Mouse (Mus musculus) heart, adult 2 months (tissue): ENCODE data around the gene Btnl1. TPM values are rescaled to one million over a fixed set of nuclear protein-coding genes. Genes with fewer than 3 reads are reported as not detected.
A peak's percentile ranks its signal among the peaks of the same experiment; 100 is the strongest.

ENCODE experiments used
- DNase-seq, 2 experiments: peaks; one replicate each; pipeline ENCODE4 v3.0.0; 2021
- H3K27ac ChIP-seq: fragments of 200-600 bp; 2 replicates; pipeline ENCODE4 v1.8.1; 2022
- H3K27me3 ChIP-seq: fragments of 200-500 bp; 2 replicates; pipeline ENCODE4 v1.6.1; 2012; ENCODE audit warnings: mild to moderate bottlenecking, low read length, inconsistent platforms, mixed read lengths; ENCODE audit not compliant: control insufficient read depth, insufficient read depth
- H3K36me3 ChIP-seq: fragments of 200-500 bp; 2 replicates; pipeline ENCODE4 v1.6.1; 2012; ENCODE audit warnings: low read length, inconsistent platforms; ENCODE audit not compliant: control insufficient read depth, insufficient read depth
- H3K4me1 ChIP-seq: fragments of 200-500 bp; 2 replicates; pipeline ENCODE4 v1.6.1; 2011; ENCODE audit warnings: low read length; ENCODE audit not compliant: control insufficient read depth, insufficient read depth
- H3K4me3 ChIP-seq: fragments of 200-600 bp; 2 replicates; pipeline ENCODE4 v1.8.1; 2022
- H3K79me2 ChIP-seq: fragments of 200-500 bp; replicated peaks from 2 replicates; pipeline ENCODE4 v1.6.1; 2012; ENCODE audit warnings: mild to moderate bottlenecking, inconsistent platforms, low read length, moderate library complexity, mixed read lengths; ENCODE audit not compliant: control insufficient read depth, insufficient read depth
- H3K9ac ChIP-seq: fragments of 200-500 bp; 2 replicates; pipeline ENCODE4 v1.6.1; 2012; ENCODE audit warnings: low read depth, mild to moderate bottlenecking, control low read depth, inconsistent platforms, low read length, mixed read lengths
- CTCF ChIP-seq: fragments of 200-600 bp; IDR thresholded peaks from 2 replicates; pipeline ENCODE4 v1.8.1; 2022; ENCODE audit warnings: antibody characterized with exemption, mild to moderate bottlenecking, moderate library complexity
- EP300 ChIP-seq: fragments of 200-500 bp; IDR thresholded peaks from 2 replicates; pipeline ENCODE4 v1.6.1; 2011; ENCODE audit warnings: low read depth, low read length, control low read depth; ENCODE audit not compliant: insufficient read depth
- POLR2A ChIP-seq: fragments of 200-500 bp; IDR thresholded peaks from 2 replicates; pipeline ENCODE4 v1.6.1; 2011; ENCODE audit warnings: mild to moderate bottlenecking, low read depth, low read length, control low read depth; ENCODE audit not compliant: insufficient read depth
- WGBS: fragments of 180-500 bp; shearing (Covaris S2); methylation state at CpG from one replicate; pipeline ENCODE4 v1.1.7; 2018; 5-methylcytosine and 5-hydroxymethylcytosine counted together
- intact Hi-C: fragments of 180-260 bp; cut with DNase I; formaldehyde crosslinking; loops from one replicate; pipeline ENCODE4 v1.15.1; 2025
- polyA plus RNA-seq: library from polyadenylated mRNA; depleted of rRNA; stranded (reverse); fragments of >200 nt; gene quantifications from 2 replicates; pipeline ENCODE4 v1.2.3, GENCODE M21; 2012
- total RNA-seq, 2 experiments: library from RNA; stranded (reverse); gene quantifications; 2 replicates each; pipeline ENCODE4 v1.2.3; 2021

Gene Btnl1
- total and polyA plus RNA-seq, 3 experiments: not detected

- H3K36me3 ChIP-seq: no peaks in the 10 kb centered on the region
- DNase-seq: no peak
- no peak overlapping the region for H3K4me3 ChIP-seq
- intact Hi-C loops: no loop called here
- no peaks in the 10 kb centered on the region for H3K4me1 ChIP-seq
- TF ChIP-seq POLR2A: no peak
- no peak for TF ChIP-seq EP300
- no peak for TF ChIP-seq CTCF
- H3K27ac ChIP-seq: no peak overlapping the region
- H3K27me3 ChIP-seq: no peaks in the 10 kb centered on the region
- H3K79me2 ChIP-seq: no peaks in the 10 kb centered on the region
- H3K9ac ChIP-seq: no peak overlapping the region
- 83% methylated on average over 7 of the region's 7 CpGs for WGBS
These were observed 2.5 kb downstream of the Btnl1 start for GRCm38 (mm10) chr17:34379451-34379850.

GRCm38 (mm10) chr17:34381876-34382275 is 4.9 kb downstream of the Btnl1 start:
- no peak overlapping the region for H3K4me3 ChIP-seq
- TF ChIP-seq EP300: no peak
- TF ChIP-seq CTCF: no peak
- TF ChIP-seq POLR2A: no peak
- H3K4me1 ChIP-seq: no peaks in the 10 kb centered on the region
- 67% methylated on average over 11 of the region's 11 CpGs for WGBS
- no peak for DNase-seq
- H3K9ac ChIP-seq: no peak overlapping the region
- H3K27me3 ChIP-seq: no peaks in the 10 kb centered on the region
- no peak overlapping the region for H3K27ac ChIP-seq
- intact Hi-C loops: no loop called here
- H3K36me3 ChIP-seq: no peaks in the 10 kb centered on the region
- no peaks in the 10 kb centered on the region for H3K79me2 ChIP-seq

GRCm38 (mm10) chr17:34383212-34383611 is 6.3 kb downstream of the Btnl1 start:
- Histone ChIP-seq H3K4me1 (no peaks in the 10 kb centered on the region), H3K79me2 (no peaks in the 10 kb centered on the region), H3K36me3 (no peaks in the 10 kb centered on the region), H3K4me3 (no peak overlapping the region), H3K27ac (no peak overlapping the region), H3K27me3 (no peaks in the 10 kb centered on the region), H3K9ac (no peak overlapping the region)
- TF ChIP-seq CTCF: peak; percentile 25; the same call in 1 of the 2 replicates
- TF ChIP-seq EP300: no peak
- no peak for TF ChIP-seq POLR2A
- DNase-seq: no peak
- WGBS: 75% methylated on average over 7 of the region's 7 CpGs
- intact Hi-C loops: no loop called here

DNA sequence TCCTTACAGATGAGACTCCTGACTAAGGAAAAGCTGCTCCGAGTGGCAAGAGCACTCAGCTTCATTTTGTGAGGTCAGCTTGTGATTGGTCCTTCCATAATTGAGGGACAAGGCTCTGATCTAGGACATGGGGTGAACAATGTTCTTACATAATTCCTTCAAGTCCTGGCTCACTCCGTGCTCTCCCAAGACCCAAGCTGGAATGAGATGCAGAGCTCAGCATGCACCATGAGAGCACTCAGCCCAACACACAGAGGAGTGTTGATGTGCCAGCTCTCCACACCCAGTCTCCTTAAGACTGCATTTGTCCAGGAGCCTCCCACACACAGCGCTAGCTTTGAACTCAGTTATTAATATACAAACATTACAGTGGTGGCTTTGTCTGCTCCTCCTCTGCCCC is 7.8 kb downstream of the Btnl1 start:
- WGBS: 57% methylated on average over 3 of the region's 3 CpGs

GRCm38 (mm10) chr17:34386656-34387055 is 9.7 kb downstream of the Btnl1 start:
- Histone ChIP-seq H3K79me2 (no peaks in the 10 kb centered on the region), H3K4me3 (no peak overlapping the region), H3K36me3 (no peaks in the 10 kb centered on the region), H3K9ac (no peak overlapping the region), H3K4me1 (peaks cover 1% of the 10 kb centered on the region; the same call in 1 of the 2 replicates), H3K27ac (no peak overlapping the region), H3K27me3 (no peaks in the 10 kb centered on the region)
- no peak for DNase-seq
- TF ChIP-seq POLR2A: no peak
- no peak for TF ChIP-seq CTCF
- TF ChIP-seq EP300: no peak
- 60% methylated on average over 2 of the region's 2 CpGs for WGBS
- intact Hi-C loops: no loop called here

More for the DNA sequence above, 7.8 kb downstream of the Btnl1 start:
- Histone ChIP-seq H3K9ac (no peak overlapping the region), H3K27ac (no peak overlapping the region), H3K4me3 (no peak overlapping the region), H3K27me3 (no peaks in the 10 kb centered on the region), H3K36me3 (no peaks in the 10 kb centered on the region), H3K4me1 (no peaks in the 10 kb centered on the region), H3K79me2 (no peaks in the 10 kb centered on the region)
- no peak for DNase-seq
- intact Hi-C loops: no loop called here
- TF ChIP-seq POLR2A (no peak), CTCF (no peak), EP300 (no peak)

DNA sequence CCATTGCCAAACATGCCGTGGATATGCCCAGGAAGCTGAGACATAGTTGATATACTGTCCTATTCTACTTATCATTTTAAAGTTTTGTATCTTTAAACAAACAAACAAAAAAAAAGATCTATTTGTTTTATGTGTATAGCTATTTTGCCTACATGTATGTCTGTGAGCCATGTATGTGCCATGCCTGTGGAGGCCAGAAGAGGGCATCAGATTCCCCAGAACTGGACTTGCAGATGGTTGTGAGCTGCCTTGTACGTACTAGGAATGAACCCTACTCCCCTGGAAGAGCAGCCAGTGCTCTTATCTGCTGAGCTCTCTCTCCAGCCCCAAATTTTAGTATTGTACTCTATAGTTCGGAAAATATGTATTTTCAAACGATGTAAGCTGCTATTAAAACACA is 11.6 kb downstream of the Btnl1 start:
- peak in 1 of 2 experiments; percentile 43 for DNase-seq
- peak; percentile 80 for TF ChIP-seq CTCF
- TF ChIP-seq EP300: no peak
- Histone ChIP-seq H3K4me1 (peaks cover 5% of the 10 kb centered on the region), H3K36me3 (no peaks in the 10 kb centered on the region), H3K27ac (no peak overlapping the region), H3K4me3 (no peak overlapping the region), H3K79me2 (no peaks in the 10 kb centered on the region), H3K27me3 (no peaks in the 10 kb centered on the region), H3K9ac (no peak overlapping the region)
- intact Hi-C loops: loop anchor here (1.0 kb wide), 1 partner anchor 23 kb away; no protein-coding TSS in a partner anchor
- WGBS: 35% methylated on average over 4 of the region's 4 CpGs
